Mouse (Mus musculus) testis, postnatal 14 days (tissue): ENCODE results near the gene Ubfd1.

Experiments used
- DNase-seq: peaks from one replicate; pipeline ENCODE4 v3.0.0; 2021; ENCODE audit warnings: low spot score

Ubfd1 gene

GRCm38 (mm10) chr7:122066945-122067516 lies at the start of gene Ubfd1, which contains the start of gene Ears2:
Gene Ubfd1, plus strand, starts transcription at chr7:122067175.
Gene Ears2, minus strand, starts transcription at chr7:122067263.
- peak; percentile 97 for DNase-seq

GRCm38 (mm10) chr7:122018247-122018646 lies 48.7 kb upstream of the Ubfd1 start:
- DNase-seq = no peak

DNA sequence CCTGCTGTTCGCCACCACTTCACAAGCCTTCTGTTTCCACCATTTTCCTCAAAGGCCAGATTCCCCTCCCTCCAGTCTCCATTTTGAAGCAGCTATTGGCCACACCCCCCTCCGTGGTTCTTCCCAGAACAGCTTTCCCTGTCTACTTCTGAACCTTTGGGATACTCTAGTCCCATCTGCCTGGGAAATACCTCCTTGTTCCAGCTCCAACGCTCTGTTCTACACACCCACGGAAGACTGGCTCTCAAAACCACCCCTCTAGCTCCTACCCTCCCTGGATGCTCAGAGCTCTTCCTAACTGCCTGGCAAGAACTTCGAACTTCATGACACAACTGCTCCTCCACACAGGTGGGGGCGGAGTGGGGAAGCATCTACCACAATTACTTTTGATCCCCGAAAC lies 48.0 kb upstream of the Ubfd1 start:
- no peak for DNase-seq

- no peak for DNase-seq
These were observed 46.7 kb upstream of the Ubfd1 start for GRCm38 (mm10) chr7:122020273-122020666.

- DNase-seq = peak; percentile 89
These were observed 46.2 kb upstream of the Ubfd1 start, which contains the start of gene Gga2 for GRCm38 (mm10) chr7:122020667-122021354. Gene Gga2, minus strand, starts transcription at chr7:122021222.

- DNase-seq = no peak
These were observed 44.8 kb upstream of the Ubfd1 start for GRCm38 (mm10) chr7:122022131-122022530.

- no peak for DNase-seq
These were observed 33.6 kb upstream of the Ubfd1 start for GRCm38 (mm10) chr7:122033371-122033770.

DNA sequence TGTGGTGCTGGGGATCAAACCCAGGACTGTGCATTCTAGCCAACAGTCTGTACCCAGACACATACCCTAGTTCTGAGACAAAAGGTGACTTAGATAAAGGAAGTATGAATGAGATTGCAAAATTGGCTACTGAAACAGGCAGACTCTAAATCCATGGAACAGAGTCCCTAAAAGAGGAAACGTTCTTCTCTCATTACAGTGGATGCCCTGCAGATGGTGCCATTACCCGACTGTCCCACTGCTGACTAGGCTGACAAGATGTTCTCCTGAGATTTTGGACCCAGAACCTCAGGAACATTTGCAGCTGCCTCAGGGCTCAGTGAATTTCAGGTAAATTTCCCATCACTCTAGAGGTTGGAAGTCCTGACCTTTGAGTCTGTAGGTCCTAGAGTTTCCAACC lies 32.6 kb upstream of the Ubfd1 start:
- no peak for DNase-seq

GRCm38 (mm10) chr7:122044106-122044505 lies 22.9 kb upstream of the Ubfd1 start:
- DNase-seq = no peak

GRCm38 (mm10) chr7:122045181-122045634 lies 21.8 kb upstream of the Ubfd1 start:
- peak; percentile 29 for DNase-seq

DNA sequence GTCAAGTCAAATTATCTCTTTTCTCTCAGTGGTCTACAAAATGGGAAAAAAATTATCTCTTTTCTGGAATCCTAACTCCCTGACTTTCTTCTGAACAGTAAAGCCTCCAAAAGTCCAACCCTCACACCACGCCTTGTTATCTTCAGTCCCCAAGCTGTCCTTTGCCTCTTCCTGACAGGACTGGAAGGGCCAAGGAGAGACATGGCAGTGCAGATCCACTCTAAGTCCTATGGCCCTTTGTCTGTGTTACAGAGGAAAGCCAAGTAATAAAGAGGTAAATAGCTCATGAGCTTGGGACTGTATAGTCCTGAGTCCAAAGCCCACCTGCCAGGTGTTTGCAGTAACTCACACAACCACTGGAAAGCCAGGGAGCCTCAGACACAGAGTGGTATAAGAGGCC lies 21.3 kb upstream of the Ubfd1 start:
- no peak for DNase-seq

DNA sequence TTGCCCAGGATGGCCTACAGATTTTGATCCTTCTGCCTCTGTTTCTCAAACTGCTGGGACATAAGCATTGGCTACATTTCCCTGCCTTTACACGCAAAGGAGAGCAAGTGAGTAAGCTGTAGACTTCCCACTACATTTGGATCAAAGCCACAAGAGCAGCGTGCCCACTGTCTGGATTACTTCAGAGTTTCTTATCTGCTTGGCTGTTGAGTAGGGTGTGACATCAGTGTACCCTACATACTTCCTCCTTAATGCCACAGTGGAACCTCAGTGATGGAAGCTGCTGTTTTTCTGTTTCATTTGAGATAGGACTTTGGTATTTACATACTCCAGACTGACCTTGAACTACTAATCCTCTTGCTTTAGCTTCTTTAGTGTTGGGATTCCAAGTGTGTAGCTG lies 20.2 kb upstream of the Ubfd1 start:
- no peak for DNase-seq

DNA sequence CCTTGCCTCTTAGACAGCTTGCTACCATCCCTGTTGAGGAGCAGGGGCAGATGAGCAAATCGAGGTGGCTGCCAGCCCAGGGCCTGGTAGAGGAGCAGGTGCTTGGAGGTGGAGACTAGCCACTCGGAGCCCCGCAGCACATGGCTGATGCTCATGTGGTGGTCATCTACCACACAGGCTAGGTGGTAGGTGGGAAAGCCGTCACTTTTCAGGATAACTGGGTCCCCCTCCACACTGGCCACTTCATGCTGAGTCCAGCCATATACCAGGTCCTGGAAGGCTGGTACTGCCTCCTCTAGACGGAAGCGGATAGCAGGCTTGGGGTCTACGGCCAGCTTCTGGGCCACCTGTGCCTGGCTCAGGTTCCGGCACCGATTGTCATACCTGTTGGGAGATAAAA lies 18.8 kb upstream of the Ubfd1 start:
- DNase-seq = no peak

GRCm38 (mm10) chr7:122050834-122051233 lies 16.1 kb upstream of the Ubfd1 start:
- DNase-seq = no peak

- no peak for DNase-seq
These were observed 10.3 kb upstream of the Ubfd1 start for GRCm38 (mm10) chr7:122056633-122057032.

DNA sequence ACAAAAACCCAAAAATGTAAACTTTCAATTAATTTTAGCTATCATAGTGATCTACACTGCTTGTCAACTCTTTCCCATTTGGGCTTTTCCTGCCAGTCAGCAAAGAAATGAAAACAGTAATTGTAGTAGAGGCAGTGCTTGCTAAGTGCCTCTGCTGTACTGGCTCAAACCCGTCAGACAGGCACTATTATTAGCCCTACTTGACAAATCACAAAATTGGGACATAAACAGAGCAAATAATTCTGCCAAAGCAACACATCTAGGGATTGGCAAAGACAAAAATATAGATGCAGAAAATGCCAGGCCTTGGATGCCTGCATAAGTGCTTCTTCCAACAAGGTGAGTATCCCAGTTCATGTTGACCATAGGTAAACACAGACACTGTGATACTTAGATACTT lies 1.3 kb upstream of the Ubfd1 start:
- DNase-seq = no peak

GRCm38 (mm10) chr7:122066102-122066944 lies 652 bp upstream of the Ubfd1 start:
- no peak for DNase-seq

- no peak for DNase-seq
These were observed 774 bp downstream of the Ubfd1 start for GRCm38 (mm10) chr7:122067517-122068381.

GRCm38 (mm10) chr7:122074374-122074773 lies 7.4 kb downstream of the Ubfd1 start:
- no peak for DNase-seq

GRCm38 (mm10) chr7:122079798-122080554 lies 13.0 kb downstream of the Ubfd1 start:
- no peak for DNase-seq

GRCm38 (mm10) chr7:122081071-122081470 lies 14.1 kb downstream of the Ubfd1 start:
- no peak for DNase-seq
